Mouse (Mus musculus): ENCODE results near the gene Hemk1. TPM values are rescaled to one million over a fixed set of nuclear protein-coding genes. Genes with fewer than 3 reads are reported as not detected.
A peak's percentile ranks its signal among the peaks of the same experiment; 100 is the strongest.

Gene Hemk1
- polyA plus RNA-seq, 1 experiment, result 31.9 TPM

- no peak for DNase-seq (ENCODE audit: extremely low spot score in 1 of 2, low spot score in 1 of 2)
These were observed 5.9 kb upstream of the Hemk1 start for GRCm38 (mm10) chr9:107344027-107344426.

- DNase-seq (ENCODE audit: extremely low spot score in 1 of 2, low spot score in 1 of 2), result no peak
These were observed 5.2 kb upstream of the Hemk1 start for GRCm38 (mm10) chr9:107343146-107343943.

- DNase-seq (ENCODE audit: extremely low spot score in 1 of 2, low spot score in 1 of 2), result no peak
These were observed 4.1 kb upstream of the Hemk1 start for GRCm38 (mm10) chr9:107342201-107342709.

- no peak for DNase-seq (ENCODE audit: extremely low spot score in 1 of 2, low spot score in 1 of 2)
These were observed 2.9 kb upstream of the Hemk1 start for GRCm38 (mm10) chr9:107340911-107341645.

- peak; percentile 85 to 95 for DNase-seq (ENCODE audit: extremely low spot score in 1 of 2, low spot score in 1 of 2)
These were observed 2.2 kb upstream of the Hemk1 start, which contains the start of gene 6430571L13Rik for GRCm38 (mm10) chr9:107340267-107340859. TSS of gene 6430571L13Rik (plus strand) at chr9:107340602.

- no peak for DNase-seq (ENCODE audit: extremely low spot score in 1 of 2, low spot score in 1 of 2)
These were observed 1.8 kb downstream of the Hemk1 start for GRCm38 (mm10) chr9:107336386-107336785.

GRCm38 (mm10) chr9:107335909-107336308, 2.2 kb downstream of the Hemk1 start:
- DNase-seq (ENCODE audit: extremely low spot score in 1 of 2, low spot score in 1 of 2), result peak; percentile 51 to 82

- no peak for DNase-seq (ENCODE audit: extremely low spot score in 1 of 2, low spot score in 1 of 2)
These were observed 3.1 kb downstream of the Hemk1 start for GRCm38 (mm10) chr9:107335046-107335445.

GRCm38 (mm10) chr9:107334356-107334755, 3.8 kb downstream of the Hemk1 start:
- DNase-seq (ENCODE audit: extremely low spot score in 1 of 2, low spot score in 1 of 2), result no peak

GRCm38 (mm10) chr9:107333686-107334085, 4.5 kb downstream of the Hemk1 start:
- no peak for DNase-seq (ENCODE audit: extremely low spot score in 1 of 2, low spot score in 1 of 2)

- no peak for DNase-seq (ENCODE audit: extremely low spot score in 1 of 2, low spot score in 1 of 2)
These were observed 7.4 kb downstream of the Hemk1 start for GRCm38 (mm10) chr9:107330791-107331190.

GRCm38 (mm10) chr9:107327879-107328620, 10.1 kb downstream of the Hemk1 start:
- DNase-seq (ENCODE audit: extremely low spot score in 1 of 2, low spot score in 1 of 2), result no peak

GRCm38 (mm10) chr9:107325904-107326303, 12.2 kb downstream of the Hemk1 start:
- no peak for DNase-seq (ENCODE audit: extremely low spot score in 1 of 2, low spot score in 1 of 2)

- no peak for DNase-seq (ENCODE audit: extremely low spot score in 1 of 2, low spot score in 1 of 2)
These were observed 13.2 kb downstream of the Hemk1 start for GRCm38 (mm10) chr9:107324799-107325561.

- DNase-seq (ENCODE audit: extremely low spot score in 1 of 2, low spot score in 1 of 2), result no peak
These were observed 14.6 kb downstream of the Hemk1 start for GRCm38 (mm10) chr9:107323558-107323957.

- no peak for DNase-seq (ENCODE audit: extremely low spot score in 1 of 2, low spot score in 1 of 2)
These were observed 15.6 kb downstream of the Hemk1 start for GRCm38 (mm10) chr9:107322461-107323050.

GRCm38 (mm10) chr9:107315791-107316190, 22.4 kb downstream of the Hemk1 start:
- no peak for DNase-seq (ENCODE audit: extremely low spot score in 1 of 2, low spot score in 1 of 2)

- no peak for DNase-seq (ENCODE audit: extremely low spot score in 1 of 2, low spot score in 1 of 2)
These were observed 24.2 kb downstream of the Hemk1 start for GRCm38 (mm10) chr9:107313926-107314325.
